Mouse (Mus musculus) lung, postnatal 4 days (tissue): ENCODE results near the gene Calcrl.

Experiments used
- DNase-seq, 2 experiments: peaks; one replicate each; pipeline ENCODE4 v3.0.0; 2021

Gene Calcrl

DNA sequence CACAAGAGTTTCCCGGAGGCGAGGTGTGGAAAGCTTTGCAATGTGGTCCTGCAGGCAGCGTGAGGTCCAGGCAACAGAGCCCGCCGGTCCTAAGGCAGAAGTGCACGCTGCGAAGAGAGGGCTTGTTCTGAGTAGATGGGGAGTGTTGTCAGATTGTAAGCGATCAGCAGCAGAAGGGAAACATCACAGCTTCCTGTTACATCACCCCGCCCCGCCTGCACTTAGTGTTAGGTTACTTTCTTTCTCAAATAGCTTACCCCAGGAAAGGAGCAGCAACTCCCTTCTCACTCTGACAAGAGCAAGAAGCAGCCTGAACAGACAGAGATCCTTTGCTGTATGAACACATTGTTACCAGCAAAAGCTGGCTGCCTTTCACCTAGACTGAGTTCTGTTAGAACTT lies at the start of gene Calcrl:
Gene Calcrl (minus strand): TSS at position 274 of the 400 bp plus-strand sequence.
- DNase-seq = peak; percentile 86

DNA sequence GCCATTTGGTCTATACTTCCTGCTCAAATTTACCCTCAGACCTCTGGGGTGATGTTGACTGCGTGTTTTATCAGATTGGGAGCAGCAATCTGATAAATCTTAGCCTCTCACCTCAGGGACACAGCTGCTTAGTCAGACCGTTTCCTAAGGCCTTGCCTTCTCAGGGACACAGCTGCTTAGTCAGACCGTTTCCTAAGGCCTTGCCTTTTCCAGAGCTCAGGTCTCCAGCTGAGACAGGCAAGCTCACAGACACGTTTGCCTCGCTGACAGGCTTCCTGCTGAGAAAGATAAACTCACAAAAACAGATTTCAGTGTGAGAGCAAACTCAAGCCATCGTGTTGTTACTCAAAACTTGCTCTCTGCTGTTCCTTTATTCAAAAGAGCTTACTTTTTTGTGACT lies 49.4 kb upstream of the Calcrl start:
- DNase-seq = no peak

DNA sequence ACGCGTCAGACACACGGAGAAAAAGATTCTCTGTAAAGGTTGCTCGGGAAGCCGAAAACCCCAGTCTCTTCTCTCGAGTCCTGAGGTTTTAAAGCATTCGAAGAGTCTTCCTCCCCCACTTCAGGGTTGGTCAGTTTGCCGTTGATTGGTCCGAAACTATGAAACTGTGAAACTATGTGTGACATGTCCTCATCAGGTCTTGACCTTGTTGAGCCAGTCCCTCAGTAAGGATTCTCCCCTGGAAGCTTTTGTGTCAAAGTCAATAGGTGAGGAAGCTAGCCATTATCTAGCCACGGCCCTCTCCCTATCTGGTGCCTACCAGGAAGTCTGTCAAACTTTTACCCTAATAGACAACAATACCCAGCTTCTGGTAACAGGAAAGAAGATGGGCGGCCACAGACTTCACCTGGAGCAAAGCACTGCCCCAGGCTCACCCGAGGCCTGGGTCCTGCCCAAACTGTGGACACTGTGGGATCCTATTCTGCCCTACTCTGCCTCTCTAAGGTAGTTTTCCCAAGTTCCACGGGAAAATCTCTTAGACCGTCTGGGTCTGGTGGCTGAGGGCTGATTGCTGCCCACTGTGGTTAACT lies 48.8 kb upstream of the Calcrl start:
- DNase-seq = no peak

- DNase-seq = no peak
These were observed 42.2 kb upstream of the Calcrl start for GRCm38 (mm10) chr2:84467391-84467790.

- DNase-seq = no peak
These were observed 39.7 kb upstream of the Calcrl start for GRCm38 (mm10) chr2:84464956-84465355.

DNA sequence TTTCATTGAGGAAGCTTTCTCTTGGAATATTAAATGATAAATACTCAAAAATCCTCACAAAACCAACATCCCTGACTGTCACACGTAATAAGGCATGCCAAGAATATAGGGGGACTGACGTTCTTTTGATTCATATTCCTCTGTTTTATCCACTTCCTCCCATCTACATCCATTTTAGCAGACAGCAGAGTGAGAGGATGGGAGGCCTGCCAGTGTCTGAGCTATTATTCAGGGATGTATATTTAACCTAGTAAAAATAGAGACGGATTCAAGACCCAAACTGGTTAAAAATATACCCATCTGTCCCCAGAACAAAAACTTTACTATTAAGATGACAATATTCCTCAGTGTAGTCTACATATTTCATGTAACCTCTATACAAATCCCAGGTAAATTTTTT lies 37.2 kb upstream of the Calcrl start:
- DNase-seq = no peak

DNA sequence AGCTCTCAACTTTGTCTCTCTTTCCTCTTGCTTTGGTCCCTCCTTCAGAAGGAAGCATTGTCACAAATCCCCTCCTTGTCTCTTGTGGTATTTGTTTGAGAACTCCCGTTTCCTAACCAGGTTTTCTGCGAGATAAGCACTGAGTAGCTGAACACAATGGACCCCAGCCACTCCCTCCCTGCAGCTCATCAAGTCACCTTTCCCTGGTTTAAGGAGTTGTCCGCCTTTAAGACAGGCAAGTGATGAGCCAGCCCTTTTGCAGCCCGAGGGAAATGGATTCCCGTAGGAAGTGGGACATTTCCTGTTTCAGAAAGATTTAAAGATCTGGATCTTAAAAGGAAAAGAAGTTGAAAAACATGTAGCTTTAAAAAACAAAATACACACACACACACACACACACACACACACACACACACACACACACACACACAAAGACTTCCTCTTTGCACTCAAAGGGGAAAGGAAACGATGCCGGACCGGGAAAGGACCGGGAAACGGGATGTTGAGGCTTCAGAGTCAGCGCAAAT lies 34.5 kb upstream of the Calcrl start:
- DNase-seq = peak; percentile 63 to 69

DNA sequence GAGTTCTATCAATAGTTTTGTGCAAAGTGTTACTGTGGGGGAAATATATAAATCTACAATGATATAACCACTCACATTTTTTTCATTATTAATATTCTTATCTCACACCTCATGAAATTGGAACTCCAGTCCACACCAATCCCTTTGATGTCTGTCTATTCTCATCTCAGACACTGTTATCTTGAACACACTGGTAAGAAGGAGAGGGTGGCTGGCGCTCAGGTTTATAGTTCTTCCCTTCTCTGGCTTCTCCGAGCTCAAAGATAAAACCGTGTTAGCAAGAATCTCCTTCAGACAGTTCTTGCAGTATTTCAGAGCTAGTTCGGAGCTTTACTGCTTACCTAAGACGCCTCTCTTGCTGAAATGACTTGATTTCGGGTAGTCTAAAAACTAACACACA lies 32.0 kb upstream of the Calcrl start:
- DNase-seq = no peak

DNA sequence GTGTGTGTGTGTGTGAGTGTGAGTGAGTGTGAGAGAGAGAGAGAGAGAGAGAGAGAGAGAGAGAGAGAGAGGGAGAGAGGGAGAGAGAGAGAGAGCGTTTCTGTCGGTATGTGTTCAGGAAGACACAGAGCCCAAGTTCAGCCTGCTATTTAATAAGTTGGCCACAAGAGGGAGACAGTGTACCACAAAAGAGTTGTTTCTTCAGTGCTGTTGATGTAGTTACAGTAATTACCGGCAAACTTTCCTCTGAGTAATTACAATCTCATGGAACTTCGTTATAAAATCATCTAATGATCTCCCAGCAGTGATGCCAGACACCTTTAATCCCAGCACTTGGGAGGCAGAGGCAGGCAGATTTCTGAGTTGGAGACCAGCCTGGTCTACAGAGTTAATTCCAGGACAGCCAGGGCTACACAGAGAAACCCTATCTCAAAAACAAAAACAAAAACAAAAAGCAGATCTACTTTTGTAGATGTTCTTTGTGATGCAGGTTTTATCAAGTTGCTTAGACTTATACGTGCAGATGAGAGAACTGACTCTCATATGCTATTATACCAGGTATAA lies 30.1 kb upstream of the Calcrl start:
- peak in 1 of 2 experiments; percentile 69 for DNase-seq

GRCm38 (mm10) chr2:84454551-84455235 lies 29.5 kb upstream of the Calcrl start:
- no peak for DNase-seq

GRCm38 (mm10) chr2:84454051-84454450 lies 28.8 kb upstream of the Calcrl start:
- peak in 1 of 2 experiments; percentile 28 for DNase-seq

DNA sequence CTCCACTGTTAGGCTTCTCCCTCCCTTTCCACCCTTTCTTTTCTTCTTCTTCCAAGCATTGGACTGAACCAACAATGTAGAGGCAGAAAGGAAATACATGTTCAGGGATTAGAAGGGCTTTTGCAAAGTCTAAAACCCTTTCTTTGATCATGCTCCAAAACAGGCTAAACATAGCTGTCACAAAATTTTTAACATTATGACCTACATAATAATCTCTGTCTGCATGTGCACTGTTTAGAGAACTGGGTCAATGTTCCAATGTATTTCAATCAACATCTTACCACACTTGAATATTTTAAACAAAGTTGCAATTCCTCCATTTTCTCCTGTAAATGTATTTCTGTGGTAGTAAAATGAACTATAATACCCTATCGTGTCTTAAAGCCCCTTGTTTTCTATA lies 20.3 kb upstream of the Calcrl start:
- no peak for DNase-seq

DNA sequence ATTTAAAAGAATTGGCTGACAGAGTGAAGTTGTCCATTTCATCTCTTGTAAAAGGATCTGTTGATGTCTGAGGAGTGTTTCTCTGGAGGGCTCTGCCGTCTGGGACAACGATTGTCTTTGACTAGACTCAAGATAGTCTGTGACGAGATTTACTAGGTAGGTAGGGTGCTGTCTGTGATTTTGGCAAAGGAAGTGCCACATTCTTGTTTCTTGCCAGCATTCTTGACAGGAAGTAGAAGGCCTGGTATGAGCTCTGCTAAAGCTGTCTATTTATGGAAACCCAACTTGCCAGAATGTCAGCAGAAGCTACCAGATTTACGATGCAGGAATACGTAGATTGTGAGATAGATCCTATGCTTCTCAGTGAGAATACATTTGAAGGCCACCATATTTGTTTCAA lies 16.7 kb upstream of the Calcrl start:
- DNase-seq = no peak

DNA sequence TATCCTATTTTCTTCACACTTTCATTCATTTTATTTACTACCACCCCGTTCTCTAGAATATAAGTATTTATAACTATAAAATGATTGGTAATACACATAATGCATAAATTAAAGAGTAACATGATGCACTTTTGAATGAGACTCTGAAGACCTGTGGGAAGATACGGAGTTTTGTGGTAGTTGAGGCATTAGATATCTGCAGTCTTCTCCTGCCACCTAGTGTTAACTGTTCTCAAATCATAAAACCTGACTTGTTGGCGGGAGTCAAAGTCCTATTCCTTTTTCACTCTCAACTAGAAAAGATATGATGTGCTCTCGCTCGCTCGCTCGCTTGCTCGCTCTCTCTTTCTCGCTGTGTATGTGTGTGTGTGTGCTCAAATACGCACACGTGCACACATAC lies 4.5 kb upstream of the Calcrl start:
- peak in 1 of 2 experiments; percentile 28 for DNase-seq

GRCm38 (mm10) chr2:84428836-84429235 lies 3.6 kb upstream of the Calcrl start:
- no peak for DNase-seq

DNA sequence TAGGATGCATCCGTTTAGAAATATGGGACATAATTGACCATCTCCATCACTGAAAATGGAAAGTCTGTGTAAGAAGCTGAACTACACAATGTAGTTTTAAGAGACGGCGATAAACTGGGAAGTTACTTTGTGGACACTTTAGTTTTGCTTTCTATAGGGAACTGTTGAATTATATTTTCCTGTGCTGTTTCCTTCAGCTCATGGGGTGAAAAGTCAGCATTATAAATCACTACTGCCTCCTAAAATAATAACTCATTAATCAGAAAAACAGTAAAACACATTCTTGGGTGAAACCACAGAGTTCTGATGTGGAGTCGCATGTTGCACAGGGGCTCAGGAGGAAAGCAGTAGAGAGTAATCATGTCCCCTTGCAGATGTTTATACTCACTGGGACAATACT lies 1.3 kb upstream of the Calcrl start:
- no peak for DNase-seq

GRCm38 (mm10) chr2:84416501-84416900 lies 8.7 kb downstream of the Calcrl start:
- DNase-seq = no peak

GRCm38 (mm10) chr2:84409796-84410592 lies 15.2 kb downstream of the Calcrl start:
- DNase-seq = no peak

- no peak for DNase-seq
These were observed 20.4 kb downstream of the Calcrl start for GRCm38 (mm10) chr2:84404834-84405233.

- no peak for DNase-seq
These were observed 22.5 kb downstream of the Calcrl start for GRCm38 (mm10) chr2:84402713-84403112.

DNA sequence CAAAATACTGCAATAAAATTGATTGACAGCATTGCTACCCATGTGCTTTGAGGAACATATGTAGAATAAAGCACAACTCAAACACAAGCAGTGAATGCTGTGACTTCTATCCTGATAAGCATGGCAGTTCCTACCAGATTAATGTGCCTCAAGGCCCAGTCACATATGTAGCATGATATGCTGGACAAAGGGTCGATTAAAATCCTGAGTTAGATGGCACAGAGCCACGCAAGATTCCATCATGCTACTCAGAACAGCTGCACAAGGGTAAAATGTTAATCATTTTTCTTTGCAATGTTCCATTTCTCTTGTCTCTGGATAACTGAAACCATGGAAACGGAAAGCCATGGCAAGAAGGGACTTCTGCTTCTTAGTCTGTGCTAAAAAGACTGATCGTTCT lies 28.7 kb downstream of the Calcrl start:
- no peak for DNase-seq

- DNase-seq = no peak
These were observed 32.0 kb downstream of the Calcrl start for GRCm38 (mm10) chr2:84393236-84393635.

DNA sequence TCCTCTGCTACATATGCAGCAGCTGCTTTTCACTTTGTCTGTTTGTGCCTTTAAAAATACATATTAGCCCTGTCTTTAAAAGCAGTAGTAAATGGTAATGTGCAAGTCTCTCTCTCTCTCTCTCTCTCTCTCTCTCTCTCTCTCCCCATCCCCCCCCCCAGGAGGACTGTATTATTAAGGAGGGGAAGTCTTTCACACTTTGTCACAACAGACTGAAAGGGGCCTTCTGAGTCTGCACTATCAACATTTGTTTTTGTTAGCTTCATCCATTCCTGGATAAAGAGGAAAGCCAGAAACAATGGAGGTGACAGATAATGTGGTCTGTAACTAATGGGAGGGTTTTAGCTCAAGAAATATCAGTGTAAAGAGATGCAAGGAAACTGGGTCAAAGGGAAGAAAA lies 36.1 kb downstream of the Calcrl start:
- DNase-seq = no peak
